Mouse (Mus musculus) megakaryocyte progenitor cell, adult 5-6 weeks (primary cell): Measurements from ENCODE around the gene Zfp764. TPM values are rescaled to one million over a fixed set of nuclear protein-coding genes. Genes with fewer than 3 reads are reported as not detected.

Experiments used
- total RNA-seq, 2 experiments: library from RNA; stranded (forward) in 1 of 2; stranded (reverse) in 1 of 2; fragments of 157-497, 149-512 nt in 1 of 2; fragments of 200-1000 nt in 1 of 2; gene quantifications; 2 replicates each; pipeline versions ENCODE4 v1.2.3 to v1.2.4; 2015 to 2017

Zfp764 gene
- total RNA-seq, 2 experiments from 2014 or later = 9.3 to 9.9 TPM

Other genes starting within 250 kb of the Zfp764 start
- gene Cd2bp2, start 210.8 kb downstream of the Zfp764 start, total RNA-seq (2015) = 16.8 and 17.4 TPM in 2 replicates
- gene Cd2bp2, start 210.8 kb downstream of the Zfp764 start, total RNA-seq (2017) = 56.0 and 65.7 TPM in 2 replicates
- gene Tbc1d10b, start 198.4 kb downstream of the Zfp764 start, total RNA-seq (2015) = 12.8 and 13.8 TPM in 2 replicates
- gene Tbc1d10b, start 198.4 kb downstream of the Zfp764 start, total RNA-seq (2017) = 34.0 and 36.0 TPM in 2 replicates
- gene Mylpf, start 197.9 kb downstream of the Zfp764 start, total RNA-seq (2015) = 7.8 and 10.6 TPM in 2 replicates
- 6.0 and 6.8 TPM in 2 replicates for gene Mylpf, start 197.9 kb downstream of the Zfp764 start, total RNA-seq (2017)
- 6.5 and 9.0 TPM in 2 replicates for gene Zfp553, start 173.8 kb downstream of the Zfp764 start, total RNA-seq (2015)
- gene Zfp553, start 173.8 kb downstream of the Zfp764 start, total RNA-seq (2017) = 13.8 and 15.4 TPM in 2 replicates
- 27.0 and 38.6 TPM in 2 replicates for gene Sept1, start 173.7 kb downstream of the Zfp764 start, total RNA-seq (2015)
- 21.7 and 35.4 TPM in 2 replicates for gene Sept1, start 173.7 kb downstream of the Zfp764 start, total RNA-seq (2017)
- 3.4 and 3.5 TPM in 2 replicates for gene Zfp771, start 162.5 kb downstream of the Zfp764 start, total RNA-seq (2015)
- gene Zfp771, start 162.5 kb downstream of the Zfp764 start, total RNA-seq (2017) = 2.7 and 8.0 TPM in 2 replicates
- 92.7 and 106 TPM in 2 replicates for gene Dctpp1, start 146.1 kb downstream of the Zfp764 start, total RNA-seq (2015)
- 62.4 and 63.5 TPM in 2 replicates for gene Dctpp1, start 146.1 kb downstream of the Zfp764 start, total RNA-seq (2017)
- gene Sephs2, start 132.8 kb downstream of the Zfp764 start, total RNA-seq (2015) = 63.9 and 74.4 TPM in 2 replicates
- gene Sephs2, start 132.8 kb downstream of the Zfp764 start, total RNA-seq (2017) = 161 and 168 TPM in 2 replicates
- gene Itgal, start 110.6 kb downstream of the Zfp764 start, total RNA-seq (2015) = 50.3 and 53.6 TPM in 2 replicates
- 21.4 and 23.8 TPM in 2 replicates for gene Itgal, start 110.6 kb downstream of the Zfp764 start, total RNA-seq (2017)
- gene Zfp768, start 61.2 kb downstream of the Zfp764 start, total RNA-seq (2015) = 2.3 and 3.2 TPM in 2 replicates
- 6.5 and 8.9 TPM in 2 replicates for gene Zfp768, start 61.2 kb downstream of the Zfp764 start, total RNA-seq (2017)
- 4.2 and 4.3 TPM in 2 replicates for gene Zfp747, start 30.8 kb downstream of the Zfp764 start, total RNA-seq (2015)
- gene Zfp747, start 30.8 kb downstream of the Zfp764 start, total RNA-seq (2017) = 7.4 and 9.2 TPM in 2 replicates
- gene 9130019O22Rik, start 19.7 kb downstream of the Zfp764 start, total RNA-seq (2015) = 1.5 and 2.1 TPM in 2 replicates
- gene 9130019O22Rik, start 19.7 kb downstream of the Zfp764 start, total RNA-seq (2017) = 4.2 and 6.5 TPM in 2 replicates
- gene E430018J23Rik, start 13.2 kb downstream of the Zfp764 start, total RNA-seq (2015) = 1.0 and 1.5 TPM in 2 replicates
- 2.3 and 4.8 TPM in 2 replicates for gene E430018J23Rik, start 13.2 kb downstream of the Zfp764 start, total RNA-seq (2017)
- 7.1 and 9.0 TPM in 2 replicates for gene Zfp688, start 15.2 kb upstream of the Zfp764 start, total RNA-seq (2015)
- 4.7 and 5.9 TPM in 2 replicates for gene Zfp688, start 15.2 kb upstream of the Zfp764 start, total RNA-seq (2017)
- gene Zfp689, start 42.3 kb upstream of the Zfp764 start, total RNA-seq (2015) = 2.2 and 2.3 TPM in 2 replicates
- gene Zfp689, start 42.3 kb upstream of the Zfp764 start, total RNA-seq (2017) = 1.2 and 3.0 TPM in 2 replicates
- gene Prr14, start 52.8 kb upstream of the Zfp764 start, total RNA-seq (2015) = 74.8 and 85.3 TPM in 2 replicates
- 22.6 and 27.2 TPM in 2 replicates for gene Prr14, start 52.8 kb upstream of the Zfp764 start, total RNA-seq (2017)
- 90.7 and 101 TPM in 2 replicates for gene Fbrs, start 72.4 kb upstream of the Zfp764 start, total RNA-seq (2015)
- 19.5 and 20.0 TPM in 2 replicates for gene Fbrs, start 72.4 kb upstream of the Zfp764 start, total RNA-seq (2017)
- gene Srcap, start 105.2 kb upstream of the Zfp764 start, total RNA-seq (2015) = 64.0 and 78.0 TPM in 2 replicates
- gene Srcap, start 105.2 kb upstream of the Zfp764 start, total RNA-seq (2017) = 20.6 and 24.1 TPM in 2 replicates
- 26.3 and 26.8 TPM in 2 replicates for gene Gm42715, start 112.8 kb upstream of the Zfp764 start, total RNA-seq (2015)
- gene Gm42715, start 112.8 kb upstream of the Zfp764 start, total RNA-seq (2017) = 4.8 and 5.9 TPM in 2 replicates
- gene Tmem265, start 154.6 kb upstream of the Zfp764 start, total RNA-seq (2015) = 1.7 TPM in 1 of 2 replicates, not detected in the other
- 2.3 and 2.5 TPM in 2 replicates for gene Tmem265, start 154.6 kb upstream of the Zfp764 start, total RNA-seq (2017)
- 27.1 and 32.3 TPM in 2 replicates for gene Phkg2, start 166.5 kb upstream of the Zfp764 start, total RNA-seq (2015)
- gene Phkg2, start 166.5 kb upstream of the Zfp764 start, total RNA-seq (2017) = 26.7 and 29.2 TPM in 2 replicates
- gene Ccdc189, start 181.8 kb upstream of the Zfp764 start, total RNA-seq (2015) = 1.8 and 2.2 TPM in 2 replicates
- 2.5 and 3.1 TPM in 2 replicates for gene Ccdc189, start 181.8 kb upstream of the Zfp764 start, total RNA-seq (2017)
- 11.7 and 16.5 TPM in 2 replicates for gene Rnf40, start 181.9 kb upstream of the Zfp764 start, total RNA-seq (2015)
- gene Rnf40, start 181.9 kb upstream of the Zfp764 start, total RNA-seq (2017) = 36.9 and 41.9 TPM in 2 replicates
- gene Zfp629, start 209.0 kb upstream of the Zfp764 start, total RNA-seq (2015) = 5.4 and 8.4 TPM in 2 replicates
- 8.5 and 11.3 TPM in 2 replicates for gene Zfp629, start 209.0 kb upstream of the Zfp764 start, total RNA-seq (2017)